ENCODE assay signal across 8 mouse cellular contexts in genomic region chr4:137862019-137862418, GRCm38 (mm10). TPM values are rescaled to one million over a fixed set of nuclear protein-coding genes. Genes with fewer than 3 reads are reported as not detected.
A peak's percentile ranks its signal among the peaks of the same experiment; 100 is the strongest.
DNase-seq lines count a peak whose midpoint lies in the region; ATAC-seq lines count a peak whose summit lies in the region.

Gene Ece1 (plus strand): TSS chr4:137862237.

- no peaks in the 10 kb centered on the region for H3K9me3 ChIP-seq in embryonic facial prominence, embryonic 10.5 days
- H3K9me3 ChIP-seq in intestine, embryonic 16.5 days (ENCODE audit: control insufficient read depth, low read length): no peaks in the 10 kb centered on the region

- under 1% methylated on average over 37 of the region's 37 CpGs for WGBS in embryonic facial prominence, embryonic 10.5 days
- WGBS in intestine, embryonic 16.5 days: under 1% methylated on average over 37 of the region's 37 CpGs

- intact Hi-C loops in left cerebral cortex, postnatal 25 days (cut with DNase I): no loop called here

- peak within 1 kb of the TSS; percentile 86 for H3K4me3 ChIP-seq in embryonic facial prominence, embryonic 10.5 days
- peak within 1 kb of the TSS; percentile 92 for H3K4me3 ChIP-seq in intestine, embryonic 16.5 days (ENCODE audit: low read length)

- no peaks in the 10 kb centered on the region for H3K27me3 ChIP-seq in embryonic facial prominence, embryonic 10.5 days (replicated peaks; ENCODE audit: low read depth, poor library complexity, severe bottlenecking)
- H3K27me3 ChIP-seq in intestine, embryonic 16.5 days (replicated peaks; ENCODE audit: control insufficient read depth, insufficient read depth, low read length): no peaks in the 10 kb centered on the region

- peaks cover 62% of the 10 kb centered on the region for H3K4me1 ChIP-seq in embryonic facial prominence, embryonic 10.5 days
- H3K4me1 ChIP-seq in intestine, embryonic 16.5 days (ENCODE audit: control insufficient read depth, insufficient read depth, low read length): peaks cover 47% of the 10 kb centered on the region

- no peaks in the 10 kb centered on the region for H3K36me3 ChIP-seq in embryonic facial prominence, embryonic 10.5 days (replicated peaks)
- H3K36me3 ChIP-seq in intestine, embryonic 16.5 days (ENCODE audit: control insufficient read depth, insufficient read depth, low read length): no peaks in the 10 kb centered on the region

- DNase-seq in adrenal gland, postnatal 14 days: peak; percentile 96
- peak; percentile 94 for DNase-seq in embryonic facial prominence, embryonic 10.5 days (ENCODE audit: low spot score)
- DNase-seq in gonadal fat pad, adult 2 months (ENCODE audit: low read depth): no peak
- peak; percentile 93 to 94 for DNase-seq in left cerebral cortex, postnatal 25 days (ENCODE audit: low spot score in 2 of 2)
- DNase-seq in mesoderm, embryonic 11.5 days (ENCODE audit: low read depth, low spot score): peak; percentile 92
- peak; percentile 87 to 91 for DNase-seq in right cerebral cortex, postnatal 36 days (ENCODE audit: low spot score in 2 of 2)
- DNase-seq in urinary bladder, postnatal 4 days (ENCODE audit: low spot score in 2 of 2): peak; percentile 90 to 93

- peak; percentile 92 for ATAC-seq in intestine, embryonic 16.5 days

- H3K9ac ChIP-seq in intestine, embryonic 16.5 days (ENCODE audit: low read depth, low read length): peak within 1 kb of the TSS; percentile 98

- H3K27ac ChIP-seq in embryonic facial prominence, embryonic 10.5 days (replicated peaks): peak within 1 kb of the TSS; percentile 89
- peak within 1 kb of the TSS; percentile 94 for H3K27ac ChIP-seq in intestine, embryonic 16.5 days (ENCODE audit: low read length)

- H3K4me2 ChIP-seq in intestine, embryonic 16.5 days (ENCODE audit: low read depth, low read length): peak within 1 kb of the TSS; percentile 66

RNA-seq across cellular contexts. Expression of gene Ece1, which starts in this region (rescaled TPM):
- 202 and 263 TPM in 2 replicates for total RNA-seq in adrenal gland, postnatal 14 days (2021)
- polyA plus RNA-seq in embryonic facial prominence, embryonic 10.5 days (2016; fragmentation: Nextera tagmentation; extraction: Ambion mirVana): 46.6 and 54.5 TPM in 2 replicates
- polyA plus RNA-seq in gonadal fat pad, adult 2 months (2012; rRNA removed): 21.3 and 39.5 TPM in 2 replicates
- 56.0 and 63.0 TPM in 2 replicates for polyA plus RNA-seq in intestine, embryonic 16.5 days (2015; fragmentation: Nextera tagmentation; extraction: Ambion mirVana)
- 10 to 100 TPM; 70.5 to 72.2 TPM for total RNA-seq in left cerebral cortex, postnatal 25 days (2021)
